ENCODE assay signal across 8 mouse cellular contexts in the genomic region with DNA sequence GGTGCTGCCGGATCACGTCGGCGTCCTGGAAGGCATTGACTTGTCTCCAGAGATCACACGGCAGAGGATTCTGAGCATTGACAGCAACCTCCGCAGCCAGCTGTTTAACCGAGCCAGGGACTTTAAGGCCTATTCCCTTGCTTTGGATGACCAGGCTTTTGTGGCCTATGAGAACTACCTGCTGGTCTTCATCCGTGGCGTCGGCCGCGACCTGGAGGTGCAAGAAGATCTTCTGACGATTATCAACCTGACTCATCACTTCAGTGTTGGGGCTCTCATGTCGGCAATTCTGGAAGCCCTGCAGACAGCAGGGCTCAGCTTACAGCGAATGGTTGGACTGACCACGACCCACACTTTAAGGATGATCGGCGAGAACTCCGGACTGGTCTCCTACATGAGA. TPM values are rescaled to one million over a fixed set of nuclear protein-coding genes. Genes with fewer than 3 reads are reported as not detected.
A peak's percentile ranks its signal among the peaks of the same experiment; 100 is the strongest.
DNase-seq lines count a peak whose midpoint lies in the region; ATAC-seq and TF ChIP-seq lines count a peak whose summit lies in the region.

No protein-coding gene starts in this region.

- no peaks in the 10 kb centered on the region for H3K9me3 ChIP-seq in liver, embryonic 14.5 days (ENCODE audit: control insufficient read depth, low read length)
- no peaks in the 10 kb centered on the region for H3K9me3 ChIP-seq in stomach, postnatal 0 days (ENCODE audit: control insufficient read depth, low read length)

- no peak for TF ChIP-seq EP300 in liver, embryonic 14.5 days (IDR thresholded peaks at IDR 0.05; ENCODE audit: low read depth)
- no peak for TF ChIP-seq EP300 in stomach, postnatal 0 days (optimal IDR thresholded peaks at IDR 0.05)

- no peak for TF ChIP-seq CTCF in liver, embryonic 14.5 days (IDR thresholded peaks at IDR 0.05; ENCODE audit: low read depth)
- TF ChIP-seq CTCF in stomach, postnatal 0 days (IDR thresholded peaks at IDR 0.05; ENCODE audit: low read depth) = no peak

- H3K4me3 ChIP-seq in liver, embryonic 14.5 days (ENCODE audit: insufficient read depth in 1 of 2, low read depth in 2 of 2, low read length in 2 of 2) = peak overlapping the region; percentile 74 to 79
- H3K4me3 ChIP-seq in stomach, postnatal 0 days (ENCODE audit: low read depth, low read length) = peak overlapping the region; percentile 82

- WGBS in liver, embryonic 14.5 days (ENCODE audit: insufficient replicate concordance) = 5% methylated on average over 19 of the region's 19 CpGs
- WGBS in stomach, postnatal 0 days = 3% methylated on average over 19 of the region's 19 CpGs

- peak overlapping the region; percentile 95 for H3K27ac ChIP-seq in liver, embryonic 14.5 days
- H3K27ac ChIP-seq in stomach, postnatal 0 days (replicated peaks) = peak overlapping the region; percentile 97

- H3K36me3 ChIP-seq in liver, embryonic 14.5 days (replicated peaks; ENCODE audit: control insufficient read depth, insufficient read depth, low read depth) = peaks cover 7% of the 10 kb centered on the region
- H3K36me3 ChIP-seq in stomach, postnatal 0 days (ENCODE audit: control insufficient read depth, insufficient read depth, low read length) = no peaks in the 10 kb centered on the region; the same call in 1 of the 2 replicates

- peaks cover 8 to 18% of the 10 kb centered on the region in 2 experiments; a peak in 3 of 4 replicates for H3K4me1 ChIP-seq in liver, embryonic 14.5 days (replicated peaks; ENCODE audit: control insufficient read depth in 2 of 2, insufficient read depth in 2 of 2, low read length in 1 of 2)
- peaks cover 8% of the 10 kb centered on the region; the same call in 1 of the 2 replicates for H3K4me1 ChIP-seq in stomach, postnatal 0 days (replicated peaks; ENCODE audit: control insufficient read depth, insufficient read depth)

- H3K9ac ChIP-seq in liver, embryonic 14.5 days (replicated peaks) = peak overlapping the region; percentile 96
- H3K9ac ChIP-seq in stomach, postnatal 0 days (ENCODE audit: low read length) = peak overlapping the region; percentile 92

- peak; percentile 12 for DNase-seq in cerebellum, adult 8-10 months
- no peak for DNase-seq in cerebellum, adult 18-20 months
- DNase-seq in retina, embryonic 14.5 days (ENCODE audit: low spot score) = peak; percentile 39
- DNase-seq in retina, postnatal 1 day = no peak
- DNase-seq in gastrocnemius, postnatal 10 days = peak; percentile 23
- peak in 2 of 3 experiments; percentile 17 to 44 for DNase-seq in liver, embryonic 14.5 days (ENCODE audit: low read depth in 3 of 3, low spot score in 3 of 3)
- DNase-seq in stomach, postnatal 0 days (ENCODE audit: low spot score) = peak; percentile 48
- DNase-seq in spleen, adult 18-20 months = no peak

- no peak for ATAC-seq in liver, embryonic 14.5 days (ENCODE audit: insufficient read depth)
- ATAC-seq in stomach, postnatal 0 days (ENCODE audit: low FRiP score, low TSS enrichment) = no peak

- H3K27me3 ChIP-seq in liver, embryonic 14.5 days (ENCODE audit: control insufficient read depth, insufficient read depth, low read length) = no peaks in the 10 kb centered on the region
- H3K27me3 ChIP-seq in stomach, postnatal 0 days (ENCODE audit: control insufficient read depth, insufficient read depth, low read length) = no peaks in the 10 kb centered on the region

- H3K4me2 ChIP-seq in liver, embryonic 14.5 days (ENCODE audit: low read depth) = peak overlapping the region; percentile 94
- peak overlapping the region; percentile 69 for H3K4me2 ChIP-seq in stomach, postnatal 0 days (replicated peaks; ENCODE audit: low read depth)

RNA-seq across cellular contexts. Expression of a gene that starts 0.6 kb away (rescaled TPM):
- total RNA-seq in gastrocnemius, postnatal 10 days (2021) = 10 to 100 TPM; 26.8 to 29.9 TPM
- polyA plus RNA-seq in liver, embryonic 14.5 days (2012; rRNA removed) = 7.8 and 9.0 TPM in 2 replicates
- 7.8 and 8.1 TPM in 2 replicates for polyA plus RNA-seq in liver, embryonic 14.5 days (2014; fragmentation: Nextera tagmentation; extraction: Ambion mirVana)
- 7.7 and 8.0 TPM in 2 replicates for polyA plus RNA-seq in stomach, postnatal 0 days (2015; fragmentation: Nextera tagmentation; extraction: Ambion mirVana)

RNA-seq across cellular contexts. Expression of a gene that starts 0.8 kb away (rescaled TPM):
- 10 to 100 TPM; 11.1 to 17.8 TPM for total RNA-seq in gastrocnemius, postnatal 10 days (2021)
- 12.5 and 17.8 TPM in 2 replicates for polyA plus RNA-seq in liver, embryonic 14.5 days (2012; rRNA removed)
- polyA plus RNA-seq in liver, embryonic 14.5 days (2014; fragmentation: Nextera tagmentation; extraction: Ambion mirVana) = 20.1 and 24.2 TPM in 2 replicates
- polyA plus RNA-seq in stomach, postnatal 0 days (2015; fragmentation: Nextera tagmentation; extraction: Ambion mirVana) = 16.1 and 17.9 TPM in 2 replicates

RNA-seq across cellular contexts. Expression of a gene that starts 39.2 kb away (rescaled TPM):
- total RNA-seq in gastrocnemius, postnatal 10 days (2021) = under 1 TPM; 0.49 to 0.52 TPM
- polyA plus RNA-seq in liver, embryonic 14.5 days (2012; rRNA removed) = 0.02 and 0.06 TPM in 2 replicates
- 0.03 TPM in 1 of 2 replicates, not detected in the other for polyA plus RNA-seq in liver, embryonic 14.5 days (2014; fragmentation: Nextera tagmentation; extraction: Ambion mirVana)
- 0.13 and 0.16 TPM in 2 replicates for polyA plus RNA-seq in stomach, postnatal 0 days (2015; fragmentation: Nextera tagmentation; extraction: Ambion mirVana)

Comparison
In these comparisons a context has a peak if more than half of its experiments do, and no peak if none do; other contexts are left out.
1. DNase-seq: peak in cerebellum, adult 8-10 months (single experiment), retina, embryonic 14.5 days (single experiment), gastrocnemius, postnatal 10 days (single experiment), liver, embryonic 14.5 days (2 of 3) and stomach, postnatal 0 days (single experiment); none in cerebellum, adult 18-20 months (0 of 2), retina, postnatal 1 day (single experiment) and spleen, adult 18-20 months (0 of 2).